8 mouse cellular contexts compared by ENCODE assay signal in the genomic region with DNA sequence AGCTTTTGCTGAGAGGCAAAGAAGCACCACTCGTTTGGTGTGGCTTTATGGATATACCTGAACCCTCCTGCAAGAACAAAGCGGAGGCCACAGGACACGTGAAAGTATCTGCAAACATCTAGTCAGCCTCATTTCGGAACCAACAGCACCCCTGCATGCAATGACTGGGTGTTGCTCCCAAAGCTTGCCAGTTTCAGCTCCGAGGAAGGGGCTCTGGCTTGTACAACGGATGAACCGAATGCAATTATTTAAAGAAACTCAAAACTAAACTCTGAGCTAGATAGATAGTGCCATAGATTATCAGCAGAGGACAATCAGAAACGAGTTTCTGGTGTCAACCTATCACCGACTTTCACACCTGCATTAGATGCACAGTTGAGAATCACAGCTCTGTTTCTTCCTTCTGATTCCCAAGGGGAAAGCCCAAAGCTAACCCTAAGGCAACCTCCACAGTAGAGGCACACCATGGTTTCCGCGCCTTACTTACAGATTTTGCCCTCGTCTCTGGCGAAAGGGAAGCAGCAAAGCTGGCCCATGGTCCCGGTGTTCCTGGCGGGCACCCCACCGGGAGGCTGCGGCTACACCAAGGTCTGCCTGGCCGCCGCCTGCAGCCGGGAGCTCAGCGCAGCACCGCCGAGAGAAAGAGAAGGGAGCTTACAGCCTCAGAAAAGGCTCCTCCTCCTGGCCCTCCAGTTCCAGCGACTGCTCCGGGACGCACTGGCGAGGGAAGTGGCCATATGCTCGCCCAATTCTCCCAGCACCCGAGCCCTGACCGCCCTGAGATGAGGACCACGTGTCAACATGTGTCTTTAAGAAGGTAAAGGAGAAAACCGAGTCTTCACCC.
A peak's percentile ranks its signal among the peaks of the same experiment; 100 is the strongest.
DNase-seq lines count a peak whose midpoint lies in the region; ATAC-seq lines count a peak whose summit lies in the region.

No protein-coding gene starts in this region.

- WGBS in forebrain, embryonic 11.5 days, result 15% methylated on average over 32 of the region's 32 CpGs
- WGBS in heart, embryonic 12.5 days, result 15% methylated on average over 32 of the region's 32 CpGs
- WGBS in limb, embryonic 12.5 days, result 14% methylated on average over 32 of the region's 32 CpGs
- 17% methylated on average over 32 of the region's 32 CpGs for WGBS in midbrain, embryonic 10.5 days
- WGBS in stomach, embryonic 14.5 days, result 14% methylated on average over 31 of the region's 32 CpGs

- no peaks in the 10 kb centered on the region for H3K36me3 ChIP-seq in forebrain, embryonic 11.5 days (ENCODE audit: control insufficient read depth, insufficient read depth, low read length)
- no peaks in the 10 kb centered on the region for H3K36me3 ChIP-seq in heart, embryonic 12.5 days
- H3K36me3 ChIP-seq in limb, embryonic 12.5 days, result no peaks in the 10 kb centered on the region
- H3K36me3 ChIP-seq in midbrain, embryonic 10.5 days, result no peaks in the 10 kb centered on the region
- no peaks in the 10 kb centered on the region for H3K36me3 ChIP-seq in stomach, embryonic 14.5 days (ENCODE audit: control insufficient read depth, insufficient read depth, low read length)

- ATAC-seq in forebrain, embryonic 11.5 days (replicated peaks; ENCODE audit: low FRiP score), result peak; percentile 72
- ATAC-seq in heart, embryonic 12.5 days (ENCODE audit: insufficient number of reproducible peaks, low FRiP score), result peak; percentile 69
- 0 out of 2 replicates have a peak, but pooled peaks have one; percentile 62 for ATAC-seq in limb, embryonic 12.5 days (ENCODE audit: insufficient number of reproducible peaks, insufficient read depth, low FRiP score, low TSS enrichment, low read depth)
- peak; percentile 64; the same call in 1 of the 2 replicates for ATAC-seq in stomach, embryonic 14.5 days (ENCODE audit: insufficient number of reproducible peaks, insufficient read depth, low FRiP score, low read depth)

- peak overlapping the region; percentile 58 for H3K4me2 ChIP-seq in forebrain, embryonic 11.5 days (ENCODE audit: low read depth, low read length, severe bottlenecking)
- peak overlapping the region; percentile 86 for H3K4me2 ChIP-seq in heart, embryonic 12.5 days
- H3K4me2 ChIP-seq in limb, embryonic 12.5 days, result peak overlapping the region; percentile 82
- peak overlapping the region; percentile 71 for H3K4me2 ChIP-seq in stomach, embryonic 14.5 days (replicated peaks; ENCODE audit: low read depth, low read length)

- peak; percentile 11 to 20 for DNase-seq in B cell, adult 2 months
- DNase-seq in forebrain, embryonic 11.5 days (ENCODE audit: low spot score), result peak; percentile 73
- peak; percentile 10 to 12 for DNase-seq in kidney, adult 8-10 months
- peak; percentile 62 for DNase-seq in midbrain, embryonic 10.5 days (ENCODE audit: low spot score)

- H3K4me1 ChIP-seq in brown adipose tissue, adult 24 weeks (ENCODE audit: control insufficient read depth, insufficient read depth, insufficient read length, low read length), result no peaks in the 10 kb centered on the region
- H3K4me1 ChIP-seq in forebrain, embryonic 11.5 days (replicated peaks; ENCODE audit: control insufficient read depth, insufficient read depth, low read length), result no peaks in the 10 kb centered on the region
- peaks cover 29% of the 10 kb centered on the region for H3K4me1 ChIP-seq in heart, embryonic 12.5 days (replicated peaks)
- peaks cover 28% of the 10 kb centered on the region for H3K4me1 ChIP-seq in limb, embryonic 12.5 days (replicated peaks)
- H3K4me1 ChIP-seq in midbrain, embryonic 10.5 days, result peaks cover 11% of the 10 kb centered on the region
- 0 out of 2 replicates have a peak, but pooled peaks cover 3% of the 10 kb centered on the region for H3K4me1 ChIP-seq in stomach, embryonic 14.5 days (ENCODE audit: control insufficient read depth, insufficient read depth, low read length)

- no peaks in the 10 kb centered on the region for H3K9me3 ChIP-seq in forebrain, embryonic 11.5 days (ENCODE audit: control insufficient read depth, low read length)
- H3K9me3 ChIP-seq in heart, embryonic 12.5 days (replicated peaks), result no peaks in the 10 kb centered on the region
- no peaks in the 10 kb centered on the region for H3K9me3 ChIP-seq in limb, embryonic 12.5 days
- no peaks in the 10 kb centered on the region for H3K9me3 ChIP-seq in midbrain, embryonic 10.5 days (replicated peaks)
- H3K9me3 ChIP-seq in stomach, embryonic 14.5 days (ENCODE audit: control insufficient read depth, low read depth, low read length), result no peaks in the 10 kb centered on the region

- peak overlapping the region; percentile 52 for H3K9ac ChIP-seq in forebrain, embryonic 11.5 days (ENCODE audit: low read length)
- H3K9ac ChIP-seq in heart, embryonic 12.5 days, result peak overlapping the region; percentile 73
- peak overlapping the region; percentile 64 for H3K9ac ChIP-seq in limb, embryonic 12.5 days (replicated peaks)
- H3K9ac ChIP-seq in stomach, embryonic 14.5 days (replicated peaks; ENCODE audit: low read depth, low read length), result peak overlapping the region; percentile 49

- H3K4me3 ChIP-seq in brown adipose tissue, adult 24 weeks (ENCODE audit: insufficient read depth, low read depth, low read length), result peak overlapping the region; percentile 46
- H3K4me3 ChIP-seq in forebrain, embryonic 11.5 days (ENCODE audit: low read depth, low read length), result peak overlapping the region; percentile 23; the same call in 1 of the 2 replicates
- peak overlapping the region; percentile 51 for H3K4me3 ChIP-seq in heart, embryonic 12.5 days
- H3K4me3 ChIP-seq in limb, embryonic 12.5 days (replicated peaks), result peak overlapping the region; percentile 45
- peak overlapping the region; percentile 52 for H3K4me3 ChIP-seq in midbrain, embryonic 10.5 days
- H3K4me3 ChIP-seq in stomach, embryonic 14.5 days (ENCODE audit: low read depth, low read length), result peak overlapping the region; percentile 43

- no peaks in the 10 kb centered on the region for H3K27me3 ChIP-seq in forebrain, embryonic 11.5 days (ENCODE audit: control insufficient read depth, insufficient read depth, low read length)
- no peaks in the 10 kb centered on the region for H3K27me3 ChIP-seq in heart, embryonic 12.5 days (replicated peaks)
- H3K27me3 ChIP-seq in limb, embryonic 12.5 days, result no peaks in the 10 kb centered on the region
- peaks cover 25% of the 10 kb centered on the region for H3K27me3 ChIP-seq in midbrain, embryonic 10.5 days (ENCODE audit: low read depth, poor library complexity, severe bottlenecking)
- H3K27me3 ChIP-seq in stomach, embryonic 14.5 days (ENCODE audit: control insufficient read depth, insufficient read depth, low read length), result no peaks in the 10 kb centered on the region

- H3K27ac ChIP-seq in brown adipose tissue, adult 24 weeks (replicated peaks; ENCODE audit: low read depth, low read length), result no peak overlapping the region
- H3K27ac ChIP-seq in forebrain, embryonic 11.5 days (ENCODE audit: low read depth, low read length), result no peak overlapping the region
- H3K27ac ChIP-seq in heart, embryonic 12.5 days (ENCODE audit: poor library complexity, severe bottlenecking), result no peak overlapping the region
- H3K27ac ChIP-seq in limb, embryonic 12.5 days, result peak overlapping the region; percentile 50; the same call in 1 of the 2 replicates
- H3K27ac ChIP-seq in midbrain, embryonic 10.5 days (replicated peaks), result peak overlapping the region; percentile 78
- peak overlapping the region; percentile 39; the same call in 1 of the 2 replicates for H3K27ac ChIP-seq in stomach, embryonic 14.5 days (ENCODE audit: low read length)

Comparison
In these comparisons a context has a peak if more than half of its experiments do, and no peak if none do; other contexts are left out.
1. DNase-seq: peak in every context shown above with its lines; median percentile 73 in forebrain, embryonic 11.5 days; 62 in midbrain, embryonic 10.5 days; 16 in B cell, adult 2 months; 11 in kidney, adult 8-10 months.
2. H3K27ac ChIP-seq: peak in limb, embryonic 12.5 days (single experiment), midbrain, embryonic 10.5 days (single experiment) and stomach, embryonic 14.5 days (single experiment); none in brown adipose tissue, adult 24 weeks (single experiment), forebrain, embryonic 11.5 days (single experiment) and heart, embryonic 12.5 days (single experiment).
3. Peak in every context shown above with its lines, with median percentiles within 50 percentile points of each other: H3K4me3 ChIP-seq, ATAC-seq, H3K4me2 ChIP-seq and H3K9ac ChIP-seq.